Mouse (Mus musculus): ENCODE measurements around the gene Npc2. TPM values are rescaled to one million over a fixed set of nuclear protein-coding genes. Genes with fewer than 3 reads are reported as not detected.

Gene Npc2
- total RNA-seq, 2 experiments from 2014 or later: 25.6 to 26.4 TPM

GRCm38 (mm10) chr12:84806010-84806409 is 33.1 kb upstream of the Npc2 start:
- no peak for TF ChIP-seq CTCF (IDR thresholded peaks at IDR 0.05)
- DNase-seq (ENCODE audit: extremely low spot score in 1 of 2, low spot score in 2 of 2): no peak
- Histone ChIP-seq H3K27ac (no peak overlapping the region), H3K4me3 (no peak overlapping the region)
- intact Hi-C loops (cut with DNase I): no loop called here

GRCm38 (mm10) chr12:84805228-84805842 is 32.4 kb upstream of the Npc2 start:
- H3K27ac ChIP-seq: no peak overlapping the region
- TF ChIP-seq CTCF (IDR thresholded peaks at IDR 0.05): no peak
- intact Hi-C loops (cut with DNase I): no loop called here

GRCm38 (mm10) chr12:84802625-84803024 is 29.7 kb upstream of the Npc2 start:
- Histone ChIP-seq H3K4me3 (no peak overlapping the region), H3K27ac (no peak overlapping the region)
- TF ChIP-seq CTCF (IDR thresholded peaks at IDR 0.05): no peak
- DNase-seq (ENCODE audit: extremely low spot score in 1 of 2, low spot score in 2 of 2): no peak
- intact Hi-C loops (cut with DNase I): no loop called here

More at GRCm38 (mm10) chr12:84805228-84805842, 32.4 kb upstream of the Npc2 start:
- no peak for DNase-seq (ENCODE audit: extremely low spot score in 1 of 2, low spot score in 2 of 2)
- no peak overlapping the region for H3K4me3 ChIP-seq

GRCm38 (mm10) chr12:84801532-84802110 is 28.7 kb upstream of the Npc2 start:
- intact Hi-C loops (cut with DNase I): no loop called here
- no peak for DNase-seq (ENCODE audit: extremely low spot score in 1 of 2, low spot score in 2 of 2)
- no peak for TF ChIP-seq CTCF (IDR thresholded peaks at IDR 0.05)
- H3K4me3 ChIP-seq: no peak overlapping the region
- H3K27ac ChIP-seq: no peak overlapping the region

GRCm38 (mm10) chr12:84800419-84800818 is 27.5 kb upstream of the Npc2 start:
- Histone ChIP-seq H3K27ac (no peak overlapping the region), H3K4me3 (no peak overlapping the region)
- no peak for DNase-seq (ENCODE audit: extremely low spot score in 1 of 2, low spot score in 2 of 2)
- no peak for TF ChIP-seq CTCF (IDR thresholded peaks at IDR 0.05)
- intact Hi-C loops (cut with DNase I): no loop called here

- no peak overlapping the region for H3K27ac ChIP-seq
- TF ChIP-seq CTCF (IDR thresholded peaks at IDR 0.05): no peak
These were observed 26.1 kb upstream of the Npc2 start for GRCm38 (mm10) chr12:84799086-84799485.

GRCm38 (mm10) chr12:84794647-84795046 is 21.7 kb upstream of the Npc2 start:
- no peak for TF ChIP-seq CTCF (IDR thresholded peaks at IDR 0.05)
- Histone ChIP-seq H3K27ac (no peak overlapping the region), H3K4me3 (no peak overlapping the region)
- DNase-seq (ENCODE audit: extremely low spot score in 1 of 2, low spot score in 2 of 2): no peak
- intact Hi-C loops (cut with DNase I): no loop called here

More at GRCm38 (mm10) chr12:84799086-84799485, 26.1 kb upstream of the Npc2 start:
- H3K4me3 ChIP-seq: no peak overlapping the region
- DNase-seq (ENCODE audit: extremely low spot score in 1 of 2, low spot score in 2 of 2): no peak
- intact Hi-C loops (cut with DNase I): no loop called here

GRCm38 (mm10) chr12:84792629-84793028 is 19.7 kb upstream of the Npc2 start:
- no peak for TF ChIP-seq CTCF (IDR thresholded peaks at IDR 0.05)
- DNase-seq (ENCODE audit: extremely low spot score in 1 of 2, low spot score in 2 of 2): no peak
- Histone ChIP-seq H3K27ac (no peak overlapping the region), H3K4me3 (no peak overlapping the region)
- intact Hi-C loops (cut with DNase I): no loop called here

- DNase-seq (ENCODE audit: extremely low spot score in 1 of 2, low spot score in 2 of 2): no peak
- Histone ChIP-seq H3K4me3 (no peak overlapping the region), H3K27ac (no peak overlapping the region)
- intact Hi-C loops (cut with DNase I): no loop called here
- no peak for TF ChIP-seq CTCF (IDR thresholded peaks at IDR 0.05)
These were observed 17.9 kb upstream of the Npc2 start for GRCm38 (mm10) chr12:84790853-84791252.

- DNase-seq (ENCODE audit: extremely low spot score in 1 of 2, low spot score in 2 of 2): no peak
- no peak overlapping the region for H3K27ac ChIP-seq
- no peak overlapping the region for H3K4me3 ChIP-seq
- intact Hi-C loops (cut with DNase I): loop anchor here (10.0 kb wide), 1 partner anchor 259 kb away; no protein-coding TSS in a partner anchor
- TF ChIP-seq CTCF (IDR thresholded peaks at IDR 0.05): no peak
These were observed 13.1 kb upstream of the Npc2 start for GRCm38 (mm10) chr12:84786091-84786490.

- TF ChIP-seq CTCF (IDR thresholded peaks at IDR 0.05): peak; percentile 91
- peak; percentile 83 to 89 for DNase-seq (ENCODE audit: extremely low spot score in 1 of 2, low spot score in 2 of 2)
- H3K27ac ChIP-seq: no peak overlapping the region
- H3K4me3 ChIP-seq: no peak overlapping the region
- intact Hi-C loops (cut with DNase I): loop anchor here (10.0 kb wide), 1 partner anchor 260 kb away; no protein-coding TSS in a partner anchor
These were observed 11.8 kb upstream of the Npc2 start for GRCm38 (mm10) chr12:84784604-84785381.

- H3K4me3 ChIP-seq: no peak overlapping the region
- H3K27ac ChIP-seq: no peak overlapping the region
- TF ChIP-seq CTCF (IDR thresholded peaks at IDR 0.05): no peak
- no peak for DNase-seq (ENCODE audit: extremely low spot score in 1 of 2, low spot score in 2 of 2)
- intact Hi-C loops (cut with DNase I): no loop called here
These were observed 3.3 kb upstream of the Npc2 start for GRCm38 (mm10) chr12:84776229-84776628.
